Mouse (Mus musculus): Measurements from ENCODE around the gene Kcmf1. TPM values are rescaled to one million over a fixed set of nuclear protein-coding genes. Genes with fewer than 3 reads are reported as not detected.
"Not testable (repeated sequence)": the region's sequence is repeated elsewhere in the genome, so short reads cannot be mapped to it uniquely, and the experiment has no call there.

Kcmf1 gene
- polyA plus RNA-seq, 2 experiments, result 27.7 to 29.5 TPM

DNA sequence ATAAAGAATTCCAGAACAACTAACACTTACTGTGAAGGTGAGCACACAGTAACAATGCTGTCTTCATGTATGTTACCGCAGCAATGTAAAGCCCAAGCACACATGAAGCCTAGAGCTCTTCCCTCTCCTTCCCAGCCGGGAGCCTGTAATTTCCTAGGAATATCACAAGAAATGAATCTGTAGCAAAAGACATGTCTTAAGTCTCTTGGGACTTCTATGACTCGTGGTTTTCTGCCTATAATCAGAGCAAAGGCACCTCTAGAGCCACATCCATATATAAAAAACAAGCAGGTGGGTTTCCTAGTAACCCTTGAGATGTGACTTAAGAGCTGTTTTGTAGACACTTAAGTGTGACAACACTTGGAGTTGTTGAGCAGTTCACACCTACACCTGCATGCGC is 62.0 kb downstream of the Kcmf1 start:
- ATAC-seq (ENCODE audit: insufficient read depth), result no peak
- DNase-seq (ENCODE audit: low read depth in 3 of 3, low spot score in 3 of 3), result no peak
- H3K27me3 ChIP-seq (ENCODE audit: control insufficient read depth, insufficient read depth, low read length), result no peaks in the 10 kb centered on the region
- no peaks in the 10 kb centered on the region for H3K9me3 ChIP-seq (ENCODE audit: control insufficient read depth, low read length)
- peaks cover 2% of the 10 kb centered on the region for H3K36me3 ChIP-seq (replicated peaks; ENCODE audit: control insufficient read depth, insufficient read depth, low read depth)
- no peak overlapping the region for H3K4me3 ChIP-seq (ENCODE audit: insufficient read depth in 1 of 2, low read depth in 2 of 2, low read length in 2 of 2)
- WGBS (ENCODE audit: insufficient replicate concordance), result 75% methylated on average over 4 of the region's 4 CpGs
- no peak overlapping the region for H3K9ac ChIP-seq (replicated peaks)
- no peak for TF ChIP-seq CTCF (IDR thresholded peaks at IDR 0.05; ENCODE audit: low read depth)
- no peak for TF ChIP-seq EP300 (IDR thresholded peaks at IDR 0.05; ENCODE audit: low read depth)
- no peak overlapping the region for H3K27ac ChIP-seq
- no peak overlapping the region for H3K4me2 ChIP-seq (ENCODE audit: low read depth)
- H3K4me1 ChIP-seq (replicated peaks; ENCODE audit: control insufficient read depth in 2 of 2, insufficient read depth in 2 of 2, low read length in 1 of 2), result no peaks in the 10 kb centered on the region

DNA sequence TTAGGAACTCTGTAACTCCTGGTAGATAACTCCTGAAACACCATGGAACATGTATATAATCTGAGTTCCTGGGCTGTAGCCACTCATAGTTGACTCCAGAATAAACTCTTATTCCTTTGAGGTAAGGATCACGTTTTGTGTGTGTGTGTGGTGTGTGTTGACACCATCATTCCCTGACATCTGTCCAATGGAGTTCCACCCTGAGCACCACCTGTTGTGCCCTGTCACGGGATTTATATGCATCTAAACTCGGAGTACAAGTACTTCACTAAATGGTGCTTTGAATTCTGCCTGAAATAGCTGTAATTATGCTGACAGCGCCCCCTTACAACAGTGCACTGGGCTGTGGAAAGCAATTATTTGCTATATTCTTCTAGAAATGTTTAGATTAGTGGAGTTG is 65.3 kb downstream of the Kcmf1 start:
- WGBS (ENCODE audit: insufficient replicate concordance), result 60% methylated on average over 4 of the region's 4 CpGs
- ATAC-seq (ENCODE audit: insufficient read depth), result no peak
- Histone ChIP-seq H3K9ac (replicated peaks) (no peak overlapping the region), H3K27me3 (ENCODE audit: control insufficient read depth, insufficient read depth, low read length) (no peaks in the 10 kb centered on the region), H3K4me2 (ENCODE audit: low read depth) (no peak overlapping the region), H3K36me3 (replicated peaks; ENCODE audit: control insufficient read depth, insufficient read depth, low read depth) (no peaks in the 10 kb centered on the region), H3K4me1 (replicated peaks; ENCODE audit: control insufficient read depth in 2 of 2, insufficient read depth in 2 of 2, low read length in 1 of 2) (no peaks in the 10 kb centered on the region), H3K4me3 (ENCODE audit: insufficient read depth in 1 of 2, low read depth in 2 of 2, low read length in 2 of 2) (no peak overlapping the region), H3K9me3 (ENCODE audit: control insufficient read depth, low read length) (no peaks in the 10 kb centered on the region), H3K27ac (no peak overlapping the region)
- TF ChIP-seq CTCF (IDR thresholded peaks at IDR 0.05; ENCODE audit: low read depth), result no peak
- TF ChIP-seq EP300 (IDR thresholded peaks at IDR 0.05; ENCODE audit: low read depth), result no peak
- DNase-seq (ENCODE audit: low read depth in 3 of 3, low spot score in 3 of 3), result no peak

DNA sequence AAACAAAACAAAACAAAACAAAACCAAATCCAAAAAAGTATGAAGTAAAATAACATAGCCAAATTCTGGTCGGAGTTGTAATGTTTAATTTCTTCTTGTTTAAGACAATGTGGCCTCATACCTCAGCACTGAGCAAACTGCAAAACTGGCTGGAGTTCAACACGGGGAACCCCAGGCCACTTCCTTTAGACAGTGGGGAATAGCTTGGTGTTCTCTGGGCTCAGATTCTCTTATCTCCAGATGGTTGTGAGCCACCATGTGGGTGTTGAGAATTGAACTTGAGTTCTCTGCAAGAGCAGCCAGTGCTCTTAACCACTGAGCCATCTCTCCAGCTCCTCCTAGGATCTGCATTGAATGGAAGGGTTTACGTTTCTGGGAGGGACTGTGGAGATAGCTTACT is 67.9 kb downstream of the Kcmf1 start:
- Histone ChIP-seq H3K27ac (no peak overlapping the region), H3K4me3 (ENCODE audit: insufficient read depth in 1 of 2, low read depth in 2 of 2, low read length in 2 of 2) (no peak overlapping the region), H3K4me2 (ENCODE audit: low read depth) (no peak overlapping the region), H3K27me3 (ENCODE audit: control insufficient read depth, insufficient read depth, low read length) (no peaks in the 10 kb centered on the region), H3K36me3 (replicated peaks; ENCODE audit: control insufficient read depth, insufficient read depth, low read depth) (no peaks in the 10 kb centered on the region), H3K9me3 (ENCODE audit: control insufficient read depth, low read length) (no peaks in the 10 kb centered on the region), H3K4me1 (replicated peaks; ENCODE audit: control insufficient read depth in 2 of 2, insufficient read depth in 2 of 2, low read length in 1 of 2) (no peaks in the 10 kb centered on the region), H3K9ac (replicated peaks) (no peak overlapping the region)
- no peak for DNase-seq (ENCODE audit: low read depth in 3 of 3, low spot score in 3 of 3)
- no peak for ATAC-seq (ENCODE audit: insufficient read depth)
- TF ChIP-seq EP300 (IDR thresholded peaks at IDR 0.05; ENCODE audit: low read depth) (no peak), CTCF (IDR thresholded peaks at IDR 0.05; ENCODE audit: low read depth) (no peak)
- 39% methylated on average over 3 of the region's 3 CpGs for WGBS (ENCODE audit: insufficient replicate concordance)

DNA sequence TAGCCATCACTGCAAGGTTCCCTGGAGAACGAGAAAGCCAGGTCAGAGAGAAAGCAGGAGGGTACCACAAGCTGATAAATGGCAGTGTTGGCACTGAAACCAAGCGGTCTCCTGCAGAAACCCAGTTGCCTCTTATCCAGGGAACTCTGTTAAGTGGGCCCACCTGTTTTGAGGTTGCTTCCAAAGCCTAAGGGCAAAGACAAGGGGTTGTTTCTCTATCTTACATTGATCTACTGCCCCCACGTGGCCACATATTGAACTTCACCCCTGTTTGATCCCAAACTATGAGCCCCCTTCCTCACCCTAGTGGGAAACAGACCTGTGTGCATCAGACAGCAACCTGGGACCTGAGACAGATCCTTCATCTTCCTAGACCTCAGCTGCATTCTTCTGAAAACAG is 68.5 kb downstream of the Kcmf1 start:
- ATAC-seq (ENCODE audit: insufficient read depth) (no peak), DNase-seq (ENCODE audit: low read depth in 3 of 3, low spot score in 3 of 3) (peak in 1 of 3 experiments; percentile 23)
- TF ChIP-seq CTCF (IDR thresholded peaks at IDR 0.05; ENCODE audit: low read depth), result peak; percentile 77
- no peak for TF ChIP-seq EP300 (IDR thresholded peaks at IDR 0.05; ENCODE audit: low read depth)

DNA sequence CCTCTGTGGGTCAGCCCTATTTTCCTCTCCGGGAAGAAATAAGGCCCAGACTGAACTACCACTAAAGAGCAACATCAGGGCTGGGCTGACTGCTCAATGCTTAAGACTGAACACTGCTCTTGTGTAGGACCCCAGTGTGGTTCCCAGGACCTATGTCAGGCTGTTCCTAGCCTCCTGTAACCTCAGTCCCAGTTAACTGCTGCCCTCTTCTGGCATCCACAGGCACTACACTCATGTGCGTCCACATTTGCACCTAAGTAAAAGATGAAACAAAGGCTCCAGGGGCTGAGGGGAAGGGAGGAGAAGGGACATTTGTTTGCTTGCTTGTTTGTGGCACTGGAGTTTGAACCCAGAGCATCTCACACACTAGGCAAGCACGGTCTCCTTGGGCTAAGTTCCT is 70.9 kb downstream of the Kcmf1 start:
- ATAC-seq (ENCODE audit: insufficient read depth) (no peak), DNase-seq (ENCODE audit: low read depth in 3 of 3, low spot score in 3 of 3) (no peak)
- WGBS (ENCODE audit: insufficient replicate concordance), result 69% methylated on average over 3 of the region's 3 CpGs
- no peak overlapping the region for H3K27ac ChIP-seq
- H3K9ac ChIP-seq (replicated peaks), result no peak overlapping the region
- H3K4me1 ChIP-seq (replicated peaks; ENCODE audit: control insufficient read depth in 2 of 2, insufficient read depth in 2 of 2, low read length in 1 of 2), result no peaks in the 10 kb centered on the region
- H3K27me3 ChIP-seq (ENCODE audit: control insufficient read depth, insufficient read depth, low read length), result no peaks in the 10 kb centered on the region
- no peaks in the 10 kb centered on the region for H3K9me3 ChIP-seq (ENCODE audit: control insufficient read depth, low read length)
- no peaks in the 10 kb centered on the region for H3K36me3 ChIP-seq (replicated peaks; ENCODE audit: control insufficient read depth, insufficient read depth, low read depth)
- TF ChIP-seq CTCF (IDR thresholded peaks at IDR 0.05; ENCODE audit: low read depth) (peak; percentile 76), EP300 (IDR thresholded peaks at IDR 0.05; ENCODE audit: low read depth) (no peak)
- H3K4me3 ChIP-seq (ENCODE audit: insufficient read depth in 1 of 2, low read depth in 2 of 2, low read length in 2 of 2), result no peak overlapping the region
- H3K4me2 ChIP-seq (ENCODE audit: low read depth), result no peak overlapping the region

More for the DNA sequence above, 68.5 kb downstream of the Kcmf1 start:
- Histone ChIP-seq H3K4me1 (replicated peaks; ENCODE audit: control insufficient read depth in 2 of 2, insufficient read depth in 2 of 2, low read length in 1 of 2) (no peaks in the 10 kb centered on the region), H3K4me2 (ENCODE audit: low read depth) (no peak overlapping the region), H3K9ac (replicated peaks) (no peak overlapping the region), H3K36me3 (replicated peaks; ENCODE audit: control insufficient read depth, insufficient read depth, low read depth) (no peaks in the 10 kb centered on the region), H3K27ac (no peak overlapping the region), H3K27me3 (ENCODE audit: control insufficient read depth, insufficient read depth, low read length) (no peaks in the 10 kb centered on the region), H3K4me3 (ENCODE audit: insufficient read depth in 1 of 2, low read depth in 2 of 2, low read length in 2 of 2) (no peak overlapping the region), H3K9me3 (ENCODE audit: control insufficient read depth, low read length) (no peaks in the 10 kb centered on the region)
- 25% methylated on average over 3 of the region's 3 CpGs for WGBS (ENCODE audit: insufficient replicate concordance)

DNA sequence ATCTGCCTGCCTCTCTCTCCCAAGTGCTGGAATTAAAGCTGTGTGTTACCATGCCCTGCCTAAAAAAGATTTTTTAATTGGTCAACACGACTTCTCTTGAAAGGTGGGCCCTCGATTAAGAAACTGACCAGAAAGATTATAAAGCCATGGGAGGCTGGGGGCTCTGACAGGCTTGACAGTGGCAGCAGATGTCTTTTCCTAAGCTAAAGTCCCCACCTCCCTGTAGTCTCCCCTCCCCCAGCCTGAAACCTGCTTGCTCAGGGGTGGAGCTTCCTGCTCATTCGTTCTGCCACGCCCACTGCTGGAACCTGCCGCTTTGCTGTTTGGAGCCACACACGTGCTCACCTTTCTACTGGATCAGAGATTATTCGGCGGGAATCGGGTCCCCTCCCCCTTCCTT is 71.7 kb downstream of the Kcmf1 start:
- H3K36me3 ChIP-seq (replicated peaks; ENCODE audit: control insufficient read depth, insufficient read depth, low read depth); DNase-seq (ENCODE audit: low read depth in 3 of 3, low spot score in 3 of 3); H3K4me3 ChIP-seq (ENCODE audit: insufficient read depth in 1 of 2, low read depth in 2 of 2, low read length in 2 of 2); H3K27me3 ChIP-seq (ENCODE audit: control insufficient read depth, insufficient read depth, low read length); H3K27ac ChIP-seq; H3K9ac ChIP-seq (replicated peaks); ATAC-seq (ENCODE audit: insufficient read depth); H3K9me3 ChIP-seq (ENCODE audit: control insufficient read depth, low read length); H3K4me2 ChIP-seq (ENCODE audit: low read depth); H3K4me1 ChIP-seq (replicated peaks; ENCODE audit: control insufficient read depth in 2 of 2, insufficient read depth in 2 of 2, low read length in 1 of 2): not testable (repeated sequence)
- WGBS (ENCODE audit: insufficient replicate concordance), result 9% methylated on average over 9 of the region's 9 CpGs

All from liver, embryonic 14.5 days (tissue).